Mouse (Mus musculus) adrenal gland, postnatal 36 days (tissue): Measurements from ENCODE around the gene Usp45. TPM values are rescaled to one million over a fixed set of nuclear protein-coding genes. Genes with fewer than 3 reads are reported as not detected.
A peak's percentile ranks its signal among the peaks of the same experiment; 100 is the strongest.
"Not testable (repeated sequence)": the region's sequence is repeated elsewhere in the genome, so short reads cannot be mapped to it uniquely, and the experiment has no call there.

Source experiments
- DNase-seq, 2 experiments: peaks; one replicate each; pipeline ENCODE4 v3.0.0; 2021; ENCODE audit warnings: mixed read lengths in 1 of 2
- long read RNA-seq, 2 experiments: library from polyadenylated mRNA; stranded (forward); transcript quantifications; one replicate each; pipeline ENCODE4 v2.0.0; 2021; ENCODE audit warnings: borderline sequencing depth in 2 of 2
- total RNA-seq, 2 experiments: library from RNA; stranded (reverse); gene quantifications; 2 replicates each; pipeline ENCODE4 v1.2.3; 2021

Usp45 gene
- total RNA-seq: 10 to 100 TPM; 16.8 to 23.6 TPM
- long read RNA-seq, experiment 1, full-length matches to known transcripts: 1 of 2 reads
- long read RNA-seq, experiment 1, partial matches to known transcripts: 0 of 2 reads
- long read RNA-seq, experiment 1, other reads (novel, unspliced or antisense): 1 of 2 reads
- long read RNA-seq, experiment 2, partial matches to known transcripts: 1 of 3 reads
- long read RNA-seq, experiment 2, other reads (novel, unspliced or antisense): 2 of 3 reads

DNA sequence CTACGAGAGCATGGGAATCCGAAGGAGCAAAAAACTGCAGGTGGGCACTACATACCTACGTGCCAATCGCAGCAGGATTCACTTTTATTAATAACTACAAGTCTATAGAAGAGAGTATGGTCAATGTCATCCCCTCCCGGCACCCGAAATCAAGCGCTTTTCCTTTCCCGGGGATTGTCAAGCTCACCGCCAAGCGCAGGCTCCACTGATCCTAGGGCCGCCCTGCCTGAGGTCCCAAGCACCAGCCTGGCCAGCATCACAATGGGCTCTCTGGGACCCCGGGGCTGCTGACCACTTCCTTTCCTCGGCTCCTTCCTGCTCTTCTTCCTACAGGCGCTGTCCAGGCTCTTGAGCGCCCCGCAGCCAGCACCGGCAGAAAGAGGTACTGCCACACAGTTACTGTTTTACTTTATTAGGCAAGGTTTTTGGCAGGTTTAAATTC lies at the start of gene Usp45, which contains the start of gene Tstd3:
Usp45 (plus strand) TSS at position 294 of the 442 bp plus-strand sequence.
Tstd3 (minus strand) TSS at position 350 of the 442 bp plus-strand sequence.
- peak; percentile 80 to 89 for DNase-seq

DNA sequence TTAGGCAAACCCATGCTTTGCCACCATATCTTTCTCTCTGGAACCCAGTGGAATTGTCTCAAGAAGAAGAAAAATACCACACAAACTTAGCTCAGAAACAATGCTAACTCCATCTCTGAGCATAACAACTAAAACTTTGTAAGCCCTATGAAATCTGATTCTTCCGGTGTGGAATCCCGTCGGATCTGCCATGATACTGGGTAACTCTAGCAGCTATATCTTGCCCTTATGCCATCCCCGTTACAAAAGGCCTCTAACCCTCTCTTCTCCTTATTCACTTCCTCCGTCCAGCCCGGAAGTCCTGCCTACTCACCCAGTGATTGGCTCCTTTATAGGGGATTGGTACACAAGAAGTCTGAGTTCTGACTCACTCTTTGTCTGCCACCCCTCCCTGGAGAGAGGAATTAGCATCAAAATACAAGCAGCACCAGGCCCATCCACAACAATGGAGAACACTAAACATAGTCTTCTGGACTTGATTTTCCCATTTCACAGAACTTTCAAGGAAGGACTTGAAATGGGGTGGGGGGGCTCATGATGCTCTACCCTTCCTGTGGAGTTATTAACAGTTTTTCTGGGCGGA lies 44.1 kb upstream of the Usp45 start:
- no peak for DNase-seq

DNA sequence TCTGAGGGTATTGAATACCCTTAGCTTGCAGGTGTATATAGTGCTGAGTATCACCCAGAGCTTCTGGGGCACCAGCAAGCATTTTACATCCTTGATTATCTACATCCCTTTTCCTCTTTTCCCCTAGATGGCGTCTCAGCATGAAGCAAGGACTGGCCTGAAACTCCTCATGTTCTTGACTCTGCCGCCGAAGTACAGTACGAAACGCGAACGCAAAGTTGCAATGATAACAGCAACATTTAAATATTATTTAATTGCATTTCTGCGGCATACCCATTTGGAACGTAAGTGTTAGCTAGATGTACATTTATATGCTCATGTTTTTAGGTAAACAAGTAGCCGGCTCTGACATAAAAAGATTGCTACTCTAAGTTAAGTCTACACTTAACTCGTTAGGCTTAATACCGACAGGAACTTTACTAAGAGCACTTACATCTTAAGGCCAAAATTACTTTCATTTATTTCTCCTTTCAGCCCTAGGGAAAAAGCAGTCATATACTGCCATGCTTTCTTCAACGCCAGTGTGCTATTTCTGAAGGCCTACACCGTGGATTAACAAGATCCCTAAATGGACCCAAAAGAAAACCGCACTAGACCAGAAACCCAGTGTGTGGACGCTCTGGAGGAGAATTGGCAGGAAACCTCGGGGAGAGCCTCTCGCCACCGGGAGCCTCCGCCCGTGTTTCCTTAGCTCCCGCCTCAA lies 39.9 kb upstream of the Usp45 start:
- peak; percentile 14 to 35 for DNase-seq

DNA sequence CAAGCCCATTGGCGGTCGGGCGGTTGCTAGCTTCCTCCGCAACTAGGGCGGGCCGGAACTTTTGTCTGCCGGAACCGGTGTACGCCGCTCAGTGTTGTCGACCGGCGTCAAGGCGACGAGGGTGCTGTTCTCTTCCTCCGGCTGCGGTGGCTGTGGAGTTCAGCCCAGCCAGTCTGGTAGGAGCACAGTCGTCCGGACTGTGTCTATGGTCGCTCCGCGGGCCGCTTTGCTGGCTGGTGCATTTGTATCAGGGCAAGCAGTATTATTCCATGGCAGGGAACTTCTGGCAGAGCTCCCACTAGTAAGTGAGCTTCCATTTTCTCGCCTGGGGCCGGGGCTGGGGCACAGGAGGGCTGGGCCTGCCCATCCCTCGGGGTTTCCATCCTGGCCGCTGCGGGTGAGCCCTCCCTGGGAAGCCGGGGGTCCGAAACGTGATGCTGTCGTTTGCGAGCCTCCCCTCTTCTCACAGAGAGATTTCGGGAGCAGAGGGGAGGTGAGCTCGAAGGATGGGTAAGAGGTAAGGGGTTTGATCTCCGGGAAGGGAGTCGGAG lies 39.3 kb upstream of the Usp45 start, which contains the start of gene Ccnc:
Ccnc (plus strand) TSS at position 87 of the 551 bp plus-strand sequence.
- DNase-seq: peak; percentile 94 to 96

DNA sequence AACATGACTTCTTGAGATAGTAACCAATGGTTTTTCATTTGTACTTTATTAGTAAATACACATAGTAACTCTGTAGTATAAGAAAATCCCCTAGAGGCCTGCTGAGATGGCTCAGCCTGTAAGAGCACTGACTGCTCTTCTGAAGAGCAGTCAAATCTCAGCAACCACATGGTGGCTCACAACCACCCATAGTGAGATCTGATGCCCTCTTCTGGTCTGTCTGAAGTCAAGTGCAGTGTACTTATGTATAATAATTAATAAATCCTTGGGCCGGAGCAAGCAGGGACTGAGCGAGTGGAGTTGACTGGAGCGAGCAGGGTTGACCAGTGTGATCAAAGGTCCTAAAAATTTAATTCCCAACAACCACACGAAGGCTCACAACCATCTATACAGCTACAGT lies 27.8 kb upstream of the Usp45 start:
- peak in 1 of 2 experiments; percentile 15 for DNase-seq

DNA sequence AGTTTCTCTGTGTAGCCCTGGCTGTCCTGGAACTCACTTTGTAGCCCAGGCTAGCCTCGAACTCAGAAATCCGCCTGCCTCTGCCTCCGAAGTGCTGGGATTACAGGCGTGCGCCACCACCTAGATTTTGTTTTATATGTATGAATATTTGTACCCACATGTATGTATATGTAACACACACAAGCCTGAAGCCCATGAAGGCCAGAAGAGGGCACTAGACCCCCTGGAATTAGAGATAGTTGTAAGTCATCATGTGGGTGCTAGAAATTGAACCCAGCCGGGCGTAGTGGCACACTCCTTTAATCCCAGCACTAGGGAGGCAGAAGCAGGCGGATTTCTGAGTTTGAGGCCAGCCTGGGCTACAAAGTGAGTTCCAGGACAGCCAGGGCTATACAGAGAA lies 22.8 kb upstream of the Usp45 start:
- DNase-seq: not testable (repeated sequence)

DNA sequence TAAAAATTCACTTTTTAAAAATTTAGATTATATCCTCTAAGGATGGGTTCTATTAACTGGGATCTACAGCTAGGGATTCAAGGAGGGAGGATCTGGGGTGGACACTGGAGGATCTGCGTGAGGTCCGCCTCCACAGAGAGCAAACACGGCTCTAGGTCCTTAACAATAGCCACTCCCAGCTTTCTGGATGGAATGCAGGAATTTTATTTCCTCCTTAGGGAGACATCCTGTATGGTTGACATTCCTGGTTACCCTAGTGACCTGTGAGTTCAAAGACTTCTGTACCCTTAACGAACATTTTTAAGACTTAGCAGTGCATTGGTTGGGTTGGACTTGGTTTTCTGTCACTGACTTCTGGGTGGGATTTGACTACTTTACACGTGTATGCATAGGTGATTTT lies 21.2 kb upstream of the Usp45 start:
- no peak for DNase-seq

DNA sequence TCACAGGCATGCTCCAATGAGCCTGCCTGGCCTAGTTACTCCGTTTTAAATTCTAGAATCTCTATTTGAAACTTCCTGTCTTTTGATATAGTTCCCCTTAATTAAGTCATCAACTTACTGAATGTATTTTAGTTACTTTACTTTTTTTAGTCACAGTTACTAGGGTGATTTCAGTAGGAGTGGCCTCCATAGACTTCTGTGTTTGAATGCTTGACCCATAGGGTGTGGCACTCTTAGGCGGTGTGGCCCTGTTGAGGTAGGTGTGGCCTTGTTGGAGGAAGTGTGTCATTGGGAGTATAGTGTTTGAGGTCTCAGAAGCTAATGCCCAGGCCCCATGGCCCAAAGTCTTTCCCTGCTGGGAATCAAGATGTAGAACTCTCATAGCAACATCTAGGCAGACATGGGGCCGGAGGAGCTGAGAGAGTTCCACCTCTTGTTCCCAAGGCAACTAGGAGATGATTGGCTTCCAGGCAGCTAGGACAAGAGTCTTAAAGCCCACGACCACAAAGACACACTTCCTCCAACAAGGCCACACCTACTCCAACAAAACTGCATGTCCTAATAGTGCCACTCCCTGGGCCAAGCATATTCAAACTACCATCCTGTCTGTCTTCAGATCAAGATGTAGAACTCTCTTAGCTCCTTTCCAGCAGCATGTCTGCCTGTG lies 11.7 kb upstream of the Usp45 start:
- DNase-seq: no peak

DNA sequence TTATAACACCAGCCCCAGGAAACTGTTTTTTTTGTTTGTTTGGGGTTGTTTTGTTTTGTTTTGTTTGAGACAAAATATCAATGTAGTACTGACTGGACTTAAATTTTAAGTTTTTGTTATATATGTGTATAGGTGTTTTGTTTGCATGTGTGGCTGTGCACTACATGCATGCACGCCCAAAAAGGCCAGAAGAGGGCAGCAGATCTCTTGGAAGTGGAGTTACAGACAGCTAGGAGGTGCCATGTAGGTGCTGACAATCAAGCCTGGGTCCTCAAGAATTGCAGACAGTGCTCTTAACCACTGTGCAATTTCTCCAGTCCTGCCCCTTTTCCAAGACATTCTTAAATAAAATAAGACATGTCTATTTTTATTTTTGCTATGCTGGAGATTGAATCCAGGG lies 8.1 kb upstream of the Usp45 start:
- no peak for DNase-seq

DNA sequence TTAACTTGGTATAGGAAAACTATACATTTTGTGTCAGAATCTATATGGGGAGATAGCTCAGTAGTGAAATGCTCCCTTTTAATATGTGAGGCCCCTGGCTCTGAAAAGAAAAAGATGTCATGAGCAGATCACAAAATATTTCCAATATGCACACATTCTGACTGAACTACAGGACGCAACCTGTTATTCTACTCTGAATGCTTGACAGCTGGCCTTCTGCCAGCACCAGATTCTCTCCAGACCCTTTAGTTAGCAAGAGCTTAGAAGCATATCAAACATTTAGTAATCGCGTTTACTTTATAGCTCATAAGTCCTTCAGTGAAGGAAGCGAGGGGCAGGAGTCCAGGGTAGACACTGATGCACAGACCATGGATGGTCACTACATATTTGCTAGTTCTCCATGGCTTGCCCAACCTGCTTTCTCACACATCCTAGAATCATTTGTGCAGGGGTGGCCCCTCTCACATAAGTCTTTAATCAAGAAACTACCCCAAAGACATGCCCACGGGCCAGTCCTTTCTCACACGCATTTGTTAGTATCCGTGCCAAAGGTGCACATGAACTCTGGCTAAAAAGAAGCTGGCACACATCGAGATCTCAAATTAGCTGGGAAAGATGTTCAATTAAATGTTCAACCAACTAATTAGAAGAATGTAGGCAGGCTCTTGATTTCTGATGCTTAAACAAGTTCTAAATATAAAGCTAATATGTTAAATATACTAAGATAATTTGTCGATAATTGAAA lies 5.4 kb upstream of the Usp45 start:
- DNase-seq: no peak

DNA sequence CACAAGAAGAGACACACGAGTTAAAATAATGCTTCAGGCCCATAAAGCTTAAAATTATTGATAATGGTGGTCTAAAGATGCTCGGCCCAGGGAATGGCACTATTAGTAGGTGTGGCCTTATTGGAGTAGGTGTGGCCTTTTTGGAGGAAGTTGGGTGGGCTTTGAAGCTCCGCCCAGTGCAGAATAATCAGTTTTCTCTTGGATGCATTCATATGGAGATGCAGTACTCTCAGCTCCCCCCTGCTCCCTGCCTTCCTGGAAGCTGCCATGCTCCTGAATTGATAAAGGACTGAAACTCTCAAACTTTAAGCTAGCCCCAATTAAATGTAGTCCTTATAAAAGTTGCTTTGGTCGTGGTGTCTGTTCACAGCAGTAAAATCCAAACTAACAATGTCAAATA lies 3.1 kb upstream of the Usp45 start:
- DNase-seq: no peak

DNA sequence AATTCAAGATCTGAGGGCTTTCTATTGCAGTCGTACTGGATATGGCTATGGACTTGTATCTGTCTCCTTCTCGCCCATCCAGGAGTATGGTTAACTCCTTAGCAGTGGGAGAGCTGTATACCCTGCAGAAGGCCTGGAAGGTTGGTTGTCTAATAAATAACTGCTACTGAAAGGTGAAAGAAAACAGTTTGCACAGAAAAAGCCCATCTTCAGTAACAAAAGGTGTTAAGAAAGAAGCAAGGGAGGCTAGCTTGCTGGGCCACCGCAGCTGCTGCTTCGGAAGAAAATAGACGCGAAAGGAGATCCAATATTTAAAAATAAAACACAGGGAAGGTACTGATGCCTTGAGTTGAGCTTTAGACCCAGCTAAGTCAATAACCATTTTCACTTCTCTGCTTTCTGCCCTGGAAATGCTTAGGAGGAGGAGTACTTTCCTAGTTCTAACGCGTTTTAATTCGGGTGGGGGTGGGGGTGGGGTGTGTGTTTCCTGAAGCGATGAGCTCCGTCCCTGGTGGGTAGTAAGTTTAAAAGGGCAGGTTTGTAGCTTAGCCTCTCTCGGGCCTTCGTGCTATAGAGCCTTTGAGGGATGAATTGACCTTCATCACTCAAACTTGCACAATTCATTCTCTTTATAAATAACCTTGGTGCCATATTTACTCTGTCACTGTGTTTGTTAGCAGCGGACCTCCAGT lies 639 bp upstream of the Usp45 start:
- no peak for DNase-seq

DNA sequence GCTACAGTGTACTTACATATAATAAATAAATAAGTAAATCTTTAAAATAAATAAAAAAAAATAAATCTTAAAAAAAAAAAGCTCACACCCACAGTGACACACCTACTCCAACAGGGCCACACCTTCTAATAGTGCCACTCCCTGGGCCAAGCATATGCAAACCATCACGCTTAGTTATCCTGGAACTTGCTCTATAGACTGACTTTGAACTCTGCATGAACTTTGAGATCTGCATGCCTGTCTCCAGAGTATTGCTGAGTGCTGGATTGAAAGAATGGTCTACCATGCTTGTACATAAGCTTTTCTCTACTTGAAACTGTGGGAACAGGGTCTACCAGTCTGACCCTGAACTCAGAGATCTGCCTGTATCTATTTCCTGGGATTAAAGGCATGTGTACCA lies 4.1 kb downstream of the Usp45 start:
- no peak for DNase-seq

DNA sequence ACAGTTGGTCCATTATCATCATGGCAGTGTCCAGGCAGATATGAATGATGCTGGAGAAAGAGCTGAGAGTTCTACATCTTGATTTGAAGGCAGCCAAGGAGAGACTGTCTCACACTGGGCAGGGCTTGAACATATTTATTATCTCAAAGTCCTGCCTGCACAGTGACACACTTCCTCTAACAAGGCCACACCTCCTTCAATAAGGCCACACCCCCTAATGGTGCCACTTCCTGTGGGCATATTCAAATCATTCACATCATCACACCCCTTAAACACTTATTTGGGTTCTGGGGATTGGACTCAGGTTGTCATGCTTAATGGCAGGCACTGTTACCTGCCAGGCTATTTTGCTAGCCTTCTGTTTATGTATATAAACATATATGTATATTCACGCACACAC lies 5.3 kb downstream of the Usp45 start:
- no peak for DNase-seq

DNA sequence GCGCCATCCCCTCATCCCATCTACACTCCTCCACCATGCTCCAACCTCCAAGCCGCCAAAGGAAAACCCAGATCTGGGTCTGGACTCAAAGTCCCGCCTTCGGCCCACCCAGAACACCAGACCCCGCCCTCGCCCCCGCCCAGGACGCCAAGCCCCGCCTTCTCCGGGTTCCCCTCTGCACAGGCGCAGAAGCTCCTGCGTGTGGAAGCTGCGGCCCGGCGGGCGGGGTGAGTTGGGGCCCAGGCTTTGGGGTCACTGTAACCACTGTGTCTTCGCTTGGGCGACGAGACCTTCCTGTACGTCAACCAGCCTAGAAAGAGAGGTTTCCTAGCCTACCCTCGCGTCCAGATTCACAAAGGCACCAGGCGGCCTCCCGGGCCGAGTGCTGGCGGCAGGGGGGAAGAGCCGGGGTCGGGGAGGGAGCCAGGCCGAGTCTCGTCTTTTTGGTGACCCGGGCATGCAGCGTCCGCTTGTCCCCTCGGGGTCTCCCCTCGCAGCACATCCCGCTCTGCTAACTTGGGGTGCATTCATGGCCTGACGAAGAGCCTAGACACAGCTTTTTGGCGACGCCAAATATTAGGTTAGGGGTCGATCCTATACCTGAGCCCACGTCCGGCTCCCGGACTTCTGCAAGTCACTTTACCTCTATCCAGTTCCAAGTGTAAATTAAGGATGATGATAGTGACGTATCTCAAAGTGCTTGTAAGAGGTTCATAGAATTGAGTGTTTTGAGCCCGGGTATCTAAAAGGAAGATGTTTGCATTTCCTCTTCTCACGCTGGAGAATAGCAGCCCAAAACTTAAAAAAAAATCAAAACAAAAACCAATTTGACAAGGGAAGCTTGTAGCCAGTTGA lies 9.4 kb downstream of the Usp45 start:
- DNase-seq: peak; percentile 94 to 95

DNA sequence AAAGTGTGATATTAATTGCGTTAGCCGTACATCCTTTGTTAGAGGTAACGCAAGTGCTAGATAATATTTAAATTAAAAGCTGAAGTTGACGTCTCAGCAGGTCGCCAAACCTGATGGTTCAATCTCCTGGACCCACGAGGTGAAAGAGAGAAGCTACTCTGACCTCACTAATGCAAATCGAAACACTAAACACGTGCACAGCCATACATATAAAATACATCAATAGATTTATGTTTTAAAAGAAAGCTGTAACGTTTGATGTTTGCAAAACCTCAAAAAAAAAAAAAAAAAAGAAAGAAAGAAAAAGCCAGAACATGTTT lies 9.9 kb downstream of the Usp45 start:
- no peak for DNase-seq

DNA sequence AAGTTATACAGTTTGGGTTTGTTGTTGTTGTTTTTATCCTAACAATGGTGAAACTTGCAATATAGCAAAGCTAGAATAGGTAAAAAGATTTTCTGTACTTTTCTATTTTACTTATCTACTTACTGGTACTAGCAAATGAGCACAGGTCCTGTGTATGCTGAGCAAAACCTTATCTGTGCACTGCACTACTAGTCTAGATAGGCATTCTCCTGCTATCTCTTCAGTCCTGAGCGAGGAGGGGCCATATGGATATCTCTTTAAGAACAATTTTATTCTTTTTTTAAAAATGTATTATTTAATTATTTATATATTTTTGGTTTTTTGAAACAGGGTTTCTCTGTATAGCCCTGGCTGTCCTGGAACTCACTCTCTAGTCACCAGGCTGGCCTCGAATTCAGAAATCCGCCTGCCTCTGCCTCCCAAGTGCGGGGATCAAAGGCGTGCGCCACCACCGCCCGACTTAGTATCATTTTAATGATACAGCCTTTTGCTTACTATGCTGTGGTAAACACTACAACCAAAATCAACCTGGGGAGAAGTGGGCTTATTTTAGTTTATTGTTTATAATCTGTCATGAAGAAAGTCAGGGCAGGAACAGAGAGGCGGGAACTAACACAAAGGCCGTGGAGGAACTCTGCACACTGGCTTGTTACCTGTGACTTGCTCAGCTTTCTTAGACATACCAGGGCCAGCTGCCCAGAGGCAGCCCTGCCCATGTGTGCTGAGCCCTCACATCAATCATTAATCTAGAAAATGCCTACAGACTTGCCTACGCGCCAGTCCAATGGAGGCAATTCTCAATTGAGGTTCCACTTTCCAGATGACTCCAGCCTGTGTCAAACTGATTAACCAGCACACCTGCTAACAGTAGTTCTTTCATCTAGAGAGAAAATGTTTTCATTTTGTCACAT lies 14.1 kb downstream of the Usp45 start:
- no peak for DNase-seq

DNA sequence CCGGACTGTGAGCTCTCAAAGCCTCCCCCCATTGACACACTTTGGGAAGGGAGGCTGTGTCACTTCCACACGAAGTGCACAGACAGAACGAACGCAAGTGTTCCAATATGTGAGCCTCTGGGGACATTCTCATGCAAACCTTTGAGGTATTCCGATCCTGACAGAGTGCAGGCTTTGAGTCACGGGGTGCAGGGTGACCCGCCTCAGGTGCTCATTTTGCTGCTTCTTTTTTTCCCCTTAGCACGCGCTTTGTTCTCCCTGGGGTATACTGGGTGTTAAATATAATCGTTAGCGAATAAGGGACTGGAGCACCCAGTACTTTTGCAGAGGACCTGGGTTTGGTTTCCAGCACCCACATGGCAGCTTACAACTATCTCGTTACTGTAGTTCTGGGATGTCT lies 19.3 kb downstream of the Usp45 start:
- no peak for DNase-seq

DNA sequence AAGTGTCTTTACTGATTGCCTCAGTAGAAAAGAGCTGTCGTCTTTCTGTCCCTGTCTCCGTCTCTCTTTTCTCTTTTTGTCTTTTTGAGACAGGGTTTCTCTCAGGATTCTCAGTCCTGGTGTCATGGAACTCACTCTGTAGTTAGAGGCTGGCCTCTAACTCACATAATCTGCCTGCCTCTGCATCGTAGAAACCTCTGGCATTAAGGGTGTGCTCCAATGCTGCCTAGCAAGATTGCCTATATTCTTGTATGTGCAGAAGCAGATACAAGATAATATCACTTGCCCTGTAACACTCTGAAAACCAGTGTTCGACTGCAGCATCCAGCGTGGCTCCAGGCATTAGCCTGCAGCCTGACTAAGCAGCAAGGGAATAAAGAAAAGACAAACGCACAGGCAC lies 21.9 kb downstream of the Usp45 start:
- no peak for DNase-seq
